Mouse (Mus musculus): ENCODE results near the gene Aqp3.
A peak's percentile ranks its signal among the peaks of the same experiment; 100 is the strongest.

Gene Aqp3

GRCm38 (mm10) chr4:41057361-41057760, 40.6 kb downstream of the Aqp3 start:
- no peak for DNase-seq

- no peak for DNase-seq
Observed at GRCm38 (mm10) chr4:41056742-41057332, 41.1 kb downstream of the Aqp3 start.

GRCm38 (mm10) chr4:41056253-41056652, 41.7 kb downstream of the Aqp3 start:
- DNase-seq: no peak

- DNase-seq: no peak
Observed at GRCm38 (mm10) chr4:41055111-41055510, 42.9 kb downstream of the Aqp3 start.

- DNase-seq: no peak
Observed at GRCm38 (mm10) chr4:41051781-41052180, 46.2 kb downstream of the Aqp3 start.

GRCm38 (mm10) chr4:41050726-41051675, 47.0 kb downstream of the Aqp3 start:
- DNase-seq: peak; percentile 96

- DNase-seq: no peak
Observed at GRCm38 (mm10) chr4:41048926-41049325, 49.1 kb downstream of the Aqp3 start.

- DNase-seq: no peak
Observed at GRCm38 (mm10) chr4:41047524-41048271, 50.3 kb downstream of the Aqp3 start, which contains the start of gene Aqp7. Gene Aqp7 (minus strand): TSS chr4:41048139.

- DNase-seq: no peak
Observed at GRCm38 (mm10) chr4:41046254-41046795, 51.7 kb downstream of the Aqp3 start.

- DNase-seq: no peak
Observed at GRCm38 (mm10) chr4:41045288-41045687, 52.7 kb downstream of the Aqp3 start.

- DNase-seq: no peak
Observed at GRCm38 (mm10) chr4:41043961-41044360, 54.0 kb downstream of the Aqp3 start.

- DNase-seq: no peak
Observed at GRCm38 (mm10) chr4:41042880-41043279, 55.1 kb downstream of the Aqp3 start.
